Mouse (Mus musculus): ENCODE measurements around the gene Prr13. TPM values are rescaled to one million over a fixed set of nuclear protein-coding genes. Genes with fewer than 3 reads are reported as not detected.

The Prr13 gene
- polyA plus RNA-seq, 1 experiment from 2014 or later: 85.8 TPM

DNA sequence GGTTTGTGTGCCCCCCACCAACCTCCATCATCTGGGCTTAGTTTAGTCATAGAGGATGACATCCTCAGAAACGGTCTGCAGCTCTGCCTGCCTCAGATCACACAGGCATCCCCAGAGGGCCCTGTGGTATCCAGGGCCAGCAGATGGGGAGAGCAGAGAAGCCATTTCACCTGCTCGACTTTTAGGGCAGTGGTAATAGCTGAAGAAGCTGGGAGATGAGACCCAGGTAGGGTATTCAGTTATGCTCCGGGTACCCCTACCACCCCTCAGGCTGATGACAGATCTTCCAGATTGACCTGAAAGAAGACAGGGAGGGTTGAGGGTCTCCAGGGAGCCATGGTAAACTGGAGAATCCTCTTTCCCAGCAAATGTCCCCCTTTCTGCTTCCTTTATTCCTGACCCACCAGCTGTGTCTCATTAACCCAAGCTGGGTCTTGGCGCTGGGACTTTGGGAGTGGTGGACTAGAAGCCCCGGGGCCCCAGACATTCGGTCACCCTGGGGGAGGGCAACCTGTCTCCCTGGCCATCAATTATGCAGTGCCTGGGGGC is 52.5 kb downstream of the Prr13 start:
- Histone ChIP-seq H3K9me3 (ENCODE audit: control insufficient read depth, low read length) (no peaks in the 10 kb centered on the region), H3K4me3 (ENCODE audit: low read depth, low read length) (no peak overlapping the region), H3K27me3 (ENCODE audit: control insufficient read depth, insufficient read depth, low read length) (no peaks in the 10 kb centered on the region), H3K9ac (replicated peaks; ENCODE audit: low read depth, low read length) (no peak overlapping the region), H3K36me3 (ENCODE audit: control insufficient read depth, insufficient read depth, low read length) (peaks cover 6% of the 10 kb centered on the region; the same call in 1 of the 2 replicates), H3K4me1 (ENCODE audit: control insufficient read depth, insufficient read depth, low read length) (peaks cover 42% of the 10 kb centered on the region), H3K4me2 (ENCODE audit: low read depth, low read length) (peak overlapping the region; percentile 51), H3K27ac (ENCODE audit: low read depth, low read length) (peak overlapping the region; percentile 79)
- ATAC-seq (ENCODE audit: low read depth): no peak
- WGBS: 8% methylated on average over 6 of the region's 6 CpGs

DNA sequence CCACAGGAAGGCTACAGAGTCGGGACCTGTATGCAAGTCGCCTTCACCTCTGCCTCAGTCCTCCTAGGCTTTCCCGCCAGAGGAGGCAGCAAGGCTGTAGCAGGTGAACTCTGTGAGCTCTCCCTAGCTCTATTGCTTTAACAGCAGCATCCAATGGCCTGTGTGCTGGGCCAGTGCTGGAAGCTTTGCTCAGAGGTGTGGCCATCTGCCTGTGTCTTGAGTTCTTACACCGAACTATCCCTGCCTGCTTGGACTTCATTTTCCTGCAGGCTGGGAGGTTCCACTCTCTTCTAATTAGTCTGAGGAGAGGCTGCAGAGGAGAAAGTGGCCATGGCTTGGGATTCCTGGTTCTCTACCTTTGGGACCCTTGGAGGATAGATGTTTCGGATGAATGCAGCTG is 53.2 kb downstream of the Prr13 start:
- Histone ChIP-seq H3K4me1 (ENCODE audit: control insufficient read depth, insufficient read depth, low read length) (peaks cover 42% of the 10 kb centered on the region), H3K9ac (replicated peaks; ENCODE audit: low read depth, low read length) (no peak overlapping the region), H3K9me3 (ENCODE audit: control insufficient read depth, low read length) (no peaks in the 10 kb centered on the region), H3K27ac (ENCODE audit: low read depth, low read length) (peak overlapping the region; percentile 79), H3K4me3 (ENCODE audit: low read depth, low read length) (0 out of 2 replicates have a peak overlapping the region, but pooled peaks have one; percentile 3), H3K36me3 (ENCODE audit: control insufficient read depth, insufficient read depth, low read length) (peaks cover 6% of the 10 kb centered on the region; the same call in 1 of the 2 replicates), H3K27me3 (ENCODE audit: control insufficient read depth, insufficient read depth, low read length) (no peaks in the 10 kb centered on the region), H3K4me2 (ENCODE audit: low read depth, low read length) (peak overlapping the region; percentile 51)
- 26% methylated on average over 5 of the region's 5 CpGs for WGBS
- no peak for ATAC-seq (ENCODE audit: low read depth)

Other genes starting within 250 kb of the Prr13 start
- gene Itgb7, start 227.1 kb upstream of the Prr13 start, polyA plus RNA-seq (2014; fragmentation: Nextera tagmentation; extraction: Ambion mirVana): 0.55 and 1.6 TPM in 2 replicates
- 4.3 and 6.9 TPM in 2 replicates for gene Rarg, start 201.5 kb upstream of the Prr13 start, polyA plus RNA-seq (2014; fragmentation: Nextera tagmentation; extraction: Ambion mirVana)
- not detected in 2 replicates for gene Gm9918, start 188.5 kb upstream of the Prr13 start, polyA plus RNA-seq (2014; fragmentation: Nextera tagmentation; extraction: Ambion mirVana)
- 54.0 and 55.1 TPM in 2 replicates for gene Mfsd5, start 179.6 kb upstream of the Prr13 start, polyA plus RNA-seq (2014; fragmentation: Nextera tagmentation; extraction: Ambion mirVana)
- 3.4 and 4.4 TPM in 2 replicates for gene Espl1, start 162.8 kb upstream of the Prr13 start, polyA plus RNA-seq (2014; fragmentation: Nextera tagmentation; extraction: Ambion mirVana)
- gene Pfdn5, start 132.9 kb upstream of the Prr13 start, polyA plus RNA-seq (2014; fragmentation: Nextera tagmentation; extraction: Ambion mirVana): 546 and 560 TPM in 2 replicates
- gene Myg1, start 127.3 kb upstream of the Prr13 start, polyA plus RNA-seq (2014; fragmentation: Nextera tagmentation; extraction: Ambion mirVana): 89.1 and 99.2 TPM in 2 replicates
- gene Aaas, start 108.3 kb upstream of the Prr13 start, polyA plus RNA-seq (2014; fragmentation: Nextera tagmentation; extraction: Ambion mirVana): 25.8 and 26.8 TPM in 2 replicates
- 0.39 and 4.0 TPM in 2 replicates for gene Sp7, start 91.8 kb upstream of the Prr13 start, polyA plus RNA-seq (2014; fragmentation: Nextera tagmentation; extraction: Ambion mirVana)
- gene Sp1, start 52.9 kb upstream of the Prr13 start, polyA plus RNA-seq (2014; fragmentation: Nextera tagmentation; extraction: Ambion mirVana): 5.3 and 6.3 TPM in 2 replicates
- gene Amhr2, start 13.7 kb upstream of the Prr13 start, polyA plus RNA-seq (2014; fragmentation: Nextera tagmentation; extraction: Ambion mirVana): 0.22 and 0.82 TPM in 2 replicates
- gene Pcbp2, start 11.5 kb downstream of the Prr13 start, polyA plus RNA-seq (2014; fragmentation: Nextera tagmentation; extraction: Ambion mirVana): 159 and 160 TPM in 2 replicates
- gene Gm10337, start 44.7 kb downstream of the Prr13 start, polyA plus RNA-seq (2014; fragmentation: Nextera tagmentation; extraction: Ambion mirVana): 8.5 TPM in 1 of 2 replicates, not detected in the other
- 44.8 and 48.8 TPM in 2 replicates for gene Map3k12, start 58.0 kb downstream of the Prr13 start, polyA plus RNA-seq (2014; fragmentation: Nextera tagmentation; extraction: Ambion mirVana)
- gene Tarbp2, start 59.2 kb downstream of the Prr13 start, polyA plus RNA-seq (2014; fragmentation: Nextera tagmentation; extraction: Ambion mirVana): 86.4 and 87.7 TPM in 2 replicates
- gene Npff, start 65.9 kb downstream of the Prr13 start, polyA plus RNA-seq (2014; fragmentation: Nextera tagmentation; extraction: Ambion mirVana): 16.0 and 23.9 TPM in 2 replicates
- gene Gm28047, start 166.0 kb downstream of the Prr13 start, polyA plus RNA-seq (2014; fragmentation: Nextera tagmentation; extraction: Ambion mirVana): not detected in 2 replicates
- gene Atf7, start 166.4 kb downstream of the Prr13 start, polyA plus RNA-seq (2014; fragmentation: Nextera tagmentation; extraction: Ambion mirVana): 13.3 and 16.2 TPM in 2 replicates
- gene Atp5g2, start 213.3 kb downstream of the Prr13 start, polyA plus RNA-seq (2014; fragmentation: Nextera tagmentation; extraction: Ambion mirVana): 44.6 and 47.5 TPM in 2 replicates

All from neural tube, embryonic 14.5 days (tissue).